Mouse (Mus musculus) lung, embryonic 14.5 days (tissue): Measurements from ENCODE around the gene Pcdh10. TPM values are rescaled to one million over a fixed set of nuclear protein-coding genes. Genes with fewer than 3 reads are reported as not detected.
A peak's percentile ranks its signal among the peaks of the same experiment; 100 is the strongest.

Source experiments
- ATAC-seq: fragments of 200-750 bp; cut with Nextera tagmentation; 2 replicates; pipeline ENCODE4 v1.8.0; 2017; ENCODE audit warnings: mild to moderate bottlenecking, moderate TSS enrichment, moderate library complexity; ENCODE audit not compliant: insufficient read depth
- DNase-seq: peaks from one replicate; pipeline ENCODE4 v3.0.0-alpha.2; 2015
- H3K27ac ChIP-seq: fragments of 300-500 bp; sonication (generic); 2 replicates; pipeline ENCODE4 v1.5.1; 2014; ENCODE audit warnings: low read depth, mild to moderate bottlenecking, moderate library complexity
- H3K27me3 ChIP-seq: fragments of 300-500 bp; sonication (generic); 2 replicates; pipeline ENCODE4 v1.6.1; 2014; ENCODE audit warnings: low read length, control low read depth; ENCODE audit not compliant: insufficient read depth
- H3K36me3 ChIP-seq: fragments of 300-500 bp; sonication (generic); 2 replicates; pipeline ENCODE4 v1.6.1; 2014; ENCODE audit warnings: control low read depth; ENCODE audit not compliant: insufficient read depth
- H3K4me1 ChIP-seq: fragments of 300-500 bp; sonication (generic); 2 replicates; pipeline ENCODE4 v1.6.1; 2014; ENCODE audit warnings: antibody characterized with exemption, control low read depth; ENCODE audit not compliant: insufficient read depth
- H3K4me2 ChIP-seq: fragments of 300-500 bp; sonication (generic); 2 replicates; pipeline ENCODE4 v1.6.1; 2014; ENCODE audit warnings: mild to moderate bottlenecking
- H3K4me3 ChIP-seq: fragments of 300-500 bp; sonication (generic); 2 replicates; pipeline ENCODE4 v1.5.1; 2014; ENCODE audit warnings: low read depth, low read length
- H3K9ac ChIP-seq: fragments of 300-500 bp; sonication (generic); 2 replicates; pipeline ENCODE4 v1.6.1; 2014
- H3K9me3 ChIP-seq: fragments of 300-500 bp; sonication (generic); 2 replicates; pipeline ENCODE4 v1.6.1; 2016; ENCODE audit warnings: low read depth, low read length, control low read depth
- CTCF ChIP-seq: IDR thresholded peaks from 2 replicates; pipeline ENCODE4 v1.5.1; 2016; ENCODE audit warnings: antibody characterized with exemption, low read depth
- WGBS: fragments of 180-500 bp; shearing (Covaris S2); extraction: QIAGEN DNeasy Blood & Tissue Kit; methylation state at CpG from one replicate; pipeline ENCODE4 v1.1.7; 2014; 5-methylcytosine and 5-hydroxymethylcytosine counted together
- polyA plus RNA-seq: library from polyadenylated mRNA; unstranded; fragments of >200 nt; fragmentation: Nextera tagmentation; extraction: Ambion mirVana; gene quantifications from 2 replicates; pipeline ENCODE4 v1.2.1, GENCODE M21; 2014

The Pcdh10 gene
- polyA plus RNA-seq, 1 experiment from 2014 or later: 0.37 TPM

GRCm38 (mm10) chr3:45379541-45379971 lies 1.4 kb downstream of the Pcdh10 start:
- H3K36me3 ChIP-seq: no peaks in the 10 kb centered on the region
- WGBS: 0% methylated on average over 21 of the region's 29 CpGs
- TF ChIP-seq CTCF: no peak
- H3K4me2 ChIP-seq: peak overlapping the region; percentile 98
- H3K27ac ChIP-seq: no peak overlapping the region
- peaks cover 34% of the 10 kb centered on the region for H3K27me3 ChIP-seq
- DNase-seq (peak; percentile 32), ATAC-seq (no peak)
- H3K9me3 ChIP-seq: no peaks in the 10 kb centered on the region
- H3K9ac ChIP-seq: no peak overlapping the region
- peak overlapping the region; percentile 57 for H3K4me3 ChIP-seq
- H3K4me1 ChIP-seq: no peaks in the 10 kb centered on the region

GRCm38 (mm10) chr3:45379972-45380761 lies 2.0 kb downstream of the Pcdh10 start:
- WGBS: under 1% methylated on average over 55 of the region's 55 CpGs
- TF ChIP-seq CTCF: no peak
- Histone ChIP-seq H3K27ac (no peak overlapping the region), H3K4me1 (no peaks in the 10 kb centered on the region), H3K4me3 (peak overlapping the region; percentile 57), H3K9me3 (no peaks in the 10 kb centered on the region), H3K36me3 (no peaks in the 10 kb centered on the region), H3K27me3 (peaks cover 34% of the 10 kb centered on the region), H3K9ac (no peak overlapping the region), H3K4me2 (peak overlapping the region; percentile 98)
- DNase-seq: peak; percentile 33
- no peak for ATAC-seq

- Histone ChIP-seq H3K4me3 (peak overlapping the region; percentile 57), H3K9ac (no peak overlapping the region; the same call in 1 of the 2 replicates), H3K27ac (no peak overlapping the region), H3K4me1 (no peaks in the 10 kb centered on the region), H3K36me3 (no peaks in the 10 kb centered on the region), H3K4me2 (peak overlapping the region; percentile 98), H3K9me3 (no peaks in the 10 kb centered on the region), H3K27me3 (peaks cover 34% of the 10 kb centered on the region)
- TF ChIP-seq CTCF: peak; percentile 25; the same call in 1 of the 2 replicates
- ATAC-seq: no peak
- WGBS: 1% methylated on average over 82 of the region's 82 CpGs
- peak; percentile 32 for DNase-seq
Observed at GRCm38 (mm10) chr3:45380811-45381761, 2.9 kb downstream of the Pcdh10 start.

GRCm38 (mm10) chr3:45382032-45382755 lies 4.0 kb downstream of the Pcdh10 start:
- TF ChIP-seq CTCF: no peak
- Histone ChIP-seq H3K4me3 (peak overlapping the region; percentile 57), H3K4me1 (no peaks in the 10 kb centered on the region), H3K4me2 (peak overlapping the region; percentile 98), H3K36me3 (no peaks in the 10 kb centered on the region), H3K9me3 (no peaks in the 10 kb centered on the region), H3K9ac (no peak overlapping the region), H3K27me3 (peaks cover 34% of the 10 kb centered on the region), H3K27ac (no peak overlapping the region)
- ATAC-seq: no peak
- no peak for DNase-seq
- WGBS: 33% methylated on average over 4 of the region's 4 CpGs

GRCm38 (mm10) chr3:45383831-45384230 lies 5.6 kb downstream of the Pcdh10 start:
- DNase-seq: peak; percentile 60
- Histone ChIP-seq H3K9ac (no peak overlapping the region), H3K9me3 (no peaks in the 10 kb centered on the region), H3K4me2 (no peak overlapping the region), H3K4me3 (no peak overlapping the region), H3K27me3 (peaks cover 31% of the 10 kb centered on the region), H3K27ac (no peak overlapping the region), H3K4me1 (no peaks in the 10 kb centered on the region), H3K36me3 (no peaks in the 10 kb centered on the region)
- TF ChIP-seq CTCF: peak; percentile 24; the same call in 1 of the 2 replicates
- 31% methylated on average over 2 of the region's 2 CpGs for WGBS
- no peak for ATAC-seq

- Histone ChIP-seq H3K27ac (no peak overlapping the region), H3K9ac (no peak overlapping the region), H3K9me3 (no peaks in the 10 kb centered on the region), H3K36me3 (no peaks in the 10 kb centered on the region), H3K27me3 (peaks cover 19% of the 10 kb centered on the region), H3K4me3 (no peak overlapping the region), H3K4me2 (no peak overlapping the region), H3K4me1 (no peaks in the 10 kb centered on the region)
- TF ChIP-seq CTCF: no peak
- DNase-seq (no peak), ATAC-seq (no peak)
- WGBS: 64% methylated on average over 3 of the region's 3 CpGs
Observed at GRCm38 (mm10) chr3:45385028-45385427, 6.8 kb downstream of the Pcdh10 start.
